Mouse (Mus musculus): ENCODE results near the gene Cbfa2t2. TPM values are rescaled to one million over a fixed set of nuclear protein-coding genes. Genes with fewer than 3 reads are reported as not detected.
"Not testable (repeated sequence)": the region's sequence is repeated elsewhere in the genome, so short reads cannot be mapped to it uniquely, and the experiment has no call there.

Cbfa2t2 gene
- total RNA-seq, 2 experiments from 2014 or later: 43.6 to 60.6 TPM

- no peak for DNase-seq (ENCODE audit: low spot score in 2 of 2)
Measured at GRCm38 (mm10) chr2:154465914-154466335, 29.6 kb downstream of the Cbfa2t2 start.

DNA sequence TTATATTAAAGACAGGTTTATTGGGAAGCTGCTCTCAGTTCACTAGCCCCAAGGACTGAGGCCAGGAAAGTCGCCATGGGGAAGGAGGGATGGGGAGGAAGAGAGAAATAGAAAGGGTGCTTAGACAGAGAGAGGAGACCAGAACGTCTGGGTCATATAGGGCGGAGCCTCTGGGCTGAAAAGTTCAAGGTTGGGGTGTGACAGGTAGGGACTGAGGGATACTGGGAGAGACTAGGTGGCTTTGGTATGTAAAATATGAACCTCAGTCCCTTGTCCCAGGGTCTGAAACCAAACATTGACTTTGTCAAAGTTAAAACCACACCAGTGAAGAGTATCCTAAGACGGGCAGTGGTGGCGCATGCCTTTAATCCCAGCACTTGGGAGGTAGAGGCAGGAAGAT lies 30.9 kb downstream of the Cbfa2t2 start:
- no peak for DNase-seq (ENCODE audit: low spot score in 2 of 2)

DNA sequence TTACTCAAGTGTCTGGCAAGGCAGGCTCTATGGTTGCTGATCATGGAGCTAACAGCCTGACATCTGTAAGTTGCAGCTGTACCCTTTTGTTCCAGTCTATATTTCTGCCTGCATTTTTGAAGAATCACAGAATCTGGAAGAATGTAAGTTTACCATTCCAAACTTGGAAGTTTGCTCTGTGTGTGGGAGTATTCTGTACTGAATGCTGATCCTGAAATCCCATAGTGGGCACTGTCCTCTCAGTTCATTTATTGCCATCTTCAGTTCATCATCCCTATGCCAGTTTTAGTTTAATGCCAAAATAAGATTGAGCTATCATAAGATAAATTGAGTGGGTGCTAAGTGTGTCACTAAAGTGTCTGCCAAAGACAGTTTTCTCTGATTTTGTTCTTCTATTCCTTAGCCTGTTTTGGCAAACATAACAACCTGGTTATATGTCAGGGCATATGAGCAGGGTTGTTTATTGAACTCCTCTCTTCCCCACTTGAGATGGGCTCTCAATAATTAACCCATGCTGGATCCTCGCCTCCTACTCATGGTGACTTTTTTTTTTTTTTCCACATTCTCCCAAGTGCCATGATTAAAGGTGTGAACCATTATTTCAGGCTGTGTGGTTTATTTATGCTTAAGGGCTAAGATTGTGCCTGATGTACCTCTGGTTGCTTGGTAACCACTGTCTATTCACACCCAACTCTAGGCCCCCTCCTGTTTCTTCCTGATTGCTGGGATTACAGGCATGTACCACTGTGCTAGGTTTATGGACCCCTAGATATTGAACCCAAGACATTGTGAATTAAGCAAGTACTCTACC lies 38.2 kb downstream of the Cbfa2t2 start:
- DNase-seq (ENCODE audit: low spot score in 2 of 2): no peak

- DNase-seq (ENCODE audit: low spot score in 2 of 2): no peak
Measured at GRCm38 (mm10) chr2:154475062-154475349, 38.7 kb downstream of the Cbfa2t2 start.

GRCm38 (mm10) chr2:154475861-154476260 lies 39.6 kb downstream of the Cbfa2t2 start:
- no peak for DNase-seq (ENCODE audit: low spot score in 2 of 2)

DNA sequence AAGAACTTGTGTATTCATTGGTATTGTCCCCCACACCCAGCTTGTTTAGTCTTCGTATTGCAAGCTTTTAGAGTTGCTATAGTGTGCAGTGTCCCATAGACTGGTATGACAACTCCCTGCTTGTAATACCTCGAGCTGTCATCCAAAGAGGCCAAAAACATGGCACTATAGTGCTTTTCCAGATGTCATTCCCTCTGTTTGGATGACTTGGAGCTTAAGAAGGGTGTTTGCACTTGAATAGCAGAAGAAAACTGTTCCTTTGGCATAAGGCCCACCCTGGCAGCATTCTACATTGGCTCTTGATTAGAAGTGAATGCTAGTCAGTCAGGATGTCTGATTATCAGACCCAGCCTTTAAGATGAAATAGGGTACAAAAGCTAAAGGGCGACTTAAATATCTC lies 40.7 kb downstream of the Cbfa2t2 start:
- peak; percentile 36 to 57 for DNase-seq (ENCODE audit: low spot score in 2 of 2)

GRCm38 (mm10) chr2:154491788-154492187 lies 55.5 kb downstream of the Cbfa2t2 start:
- DNase-seq (ENCODE audit: low spot score in 2 of 2): no peak

DNA sequence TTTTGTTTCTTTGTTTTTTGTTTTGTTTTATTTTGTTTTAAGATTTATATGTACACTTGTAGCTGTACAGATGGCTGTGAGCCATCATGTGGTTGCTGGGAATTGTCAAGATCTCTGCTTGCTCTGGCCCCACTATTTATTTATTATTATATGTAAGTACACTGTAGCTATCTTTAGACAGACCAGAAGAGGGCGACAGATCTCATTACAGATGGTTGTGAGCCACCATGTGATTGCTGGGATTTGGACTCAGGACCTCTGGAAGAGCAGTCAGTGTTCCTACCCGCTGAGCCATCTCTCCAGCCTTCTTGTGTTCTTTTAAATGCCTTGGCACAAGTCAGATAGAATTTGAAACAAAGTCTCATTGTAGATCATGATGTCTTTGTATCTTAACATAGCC lies 57.3 kb downstream of the Cbfa2t2 start:
- not testable (repeated sequence) for DNase-seq (ENCODE audit: low spot score in 2 of 2)

GRCm38 (mm10) chr2:154495021-154495420 lies 58.7 kb downstream of the Cbfa2t2 start:
- no peak for DNase-seq (ENCODE audit: low spot score in 2 of 2)

DNA sequence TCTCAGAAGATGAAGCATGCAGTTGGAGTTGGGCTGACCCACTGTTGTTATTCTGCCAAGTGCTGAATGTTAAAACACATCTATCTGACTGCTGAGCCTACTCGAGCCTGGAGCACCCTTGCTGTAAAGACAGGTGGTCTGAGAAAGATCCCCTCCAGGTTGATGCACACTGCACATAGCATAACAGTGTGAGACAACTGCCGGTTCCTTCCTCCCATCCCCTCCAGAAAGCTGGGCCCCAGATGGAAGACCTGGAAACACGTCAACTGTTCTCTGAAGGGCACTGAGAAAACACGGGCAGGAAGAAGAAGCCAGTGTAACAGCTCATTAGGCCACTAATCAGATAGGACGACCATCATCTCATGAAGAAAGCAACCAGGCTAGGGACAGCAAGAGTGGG lies 62.3 kb downstream of the Cbfa2t2 start:
- peak in 1 of 2 experiments; percentile 24 for DNase-seq (ENCODE audit: low spot score in 2 of 2)

- no peak for DNase-seq (ENCODE audit: low spot score in 2 of 2)
Measured at GRCm38 (mm10) chr2:154499717-154500247, 63.5 kb downstream of the Cbfa2t2 start.

GRCm38 (mm10) chr2:154500758-154501157 lies 64.5 kb downstream of the Cbfa2t2 start:
- DNase-seq (ENCODE audit: low spot score in 2 of 2): no peak

- no peak for DNase-seq (ENCODE audit: low spot score in 2 of 2)
Measured at GRCm38 (mm10) chr2:154507076-154507475, 70.8 kb downstream of the Cbfa2t2 start.

DNA sequence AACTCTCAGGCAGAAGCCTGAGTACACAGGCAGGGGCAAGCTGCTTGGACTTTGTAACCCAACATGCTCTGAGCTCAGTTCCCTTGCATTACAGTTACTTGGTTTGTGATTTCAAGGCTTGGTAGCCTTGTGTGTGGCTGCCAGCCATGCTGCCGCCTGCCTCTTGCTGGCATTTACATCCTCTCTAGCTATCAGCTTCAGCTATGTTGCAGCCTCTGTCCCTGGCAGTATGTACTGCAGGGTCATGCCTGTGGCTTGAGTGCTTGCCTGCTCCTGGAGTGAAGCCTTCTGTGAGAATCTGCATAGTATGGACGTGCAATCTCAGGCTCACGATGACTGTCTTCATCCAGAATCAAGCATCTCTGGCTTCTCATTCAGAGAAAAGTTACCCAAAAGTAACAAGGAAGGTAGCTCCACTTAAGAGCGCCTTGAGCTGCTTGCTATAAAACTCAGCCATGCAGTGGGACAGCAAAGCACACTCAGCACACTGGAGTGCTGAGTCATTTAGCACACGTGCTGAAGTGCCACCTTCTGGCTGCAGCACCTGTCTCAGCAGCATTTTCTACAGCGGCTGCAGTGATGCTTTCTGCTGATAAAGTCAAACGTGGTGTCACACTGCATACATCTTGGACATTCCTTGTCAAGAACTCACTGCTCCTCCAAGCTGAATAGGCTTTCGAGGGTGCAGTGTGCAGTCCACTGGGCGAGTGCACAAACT lies 71.4 kb downstream of the Cbfa2t2 start:
- DNase-seq (ENCODE audit: low spot score in 2 of 2): no peak

DNA sequence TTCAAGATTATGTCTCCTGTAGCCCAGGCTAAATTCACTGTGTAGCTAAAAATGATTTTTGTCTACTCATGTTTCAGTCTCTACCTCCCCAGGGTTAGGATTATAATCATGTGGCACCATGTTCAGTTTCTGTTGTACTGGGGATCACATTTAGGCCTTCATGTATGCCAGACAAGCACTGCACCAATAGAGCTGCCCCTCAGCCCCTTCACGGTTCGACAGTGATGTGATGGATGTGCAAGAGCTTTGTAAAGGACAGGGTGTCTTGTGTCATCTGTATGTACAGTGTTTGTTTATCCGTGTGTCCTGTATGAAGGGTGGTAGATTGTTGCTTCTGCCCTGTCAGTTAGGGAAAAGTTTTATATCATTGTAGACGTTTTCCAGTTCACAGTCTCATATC lies 72.2 kb downstream of the Cbfa2t2 start:
- no peak for DNase-seq (ENCODE audit: low spot score in 2 of 2)

DNA sequence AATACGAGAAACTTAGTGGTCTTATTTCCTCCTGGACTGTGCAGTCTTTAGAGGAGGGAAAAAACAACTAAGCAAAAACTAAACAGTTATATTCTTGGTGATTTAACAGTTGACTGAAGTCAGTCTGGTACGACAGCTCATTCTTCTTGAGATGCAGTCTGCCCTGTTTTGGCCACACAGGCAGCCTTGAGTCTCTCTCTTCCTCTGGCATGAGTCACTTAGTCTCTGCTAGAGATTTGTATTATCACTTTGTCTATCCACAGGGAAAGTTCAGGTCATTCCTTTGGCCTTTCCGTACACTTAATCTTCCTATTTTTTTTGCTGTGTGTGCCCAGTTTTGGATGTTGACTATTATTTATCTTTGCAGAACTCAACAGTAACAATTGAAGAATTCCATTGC lies 73.9 kb downstream of the Cbfa2t2 start:
- DNase-seq (ENCODE audit: low spot score in 2 of 2): no peak

- no peak for DNase-seq (ENCODE audit: low spot score in 2 of 2)
Measured at GRCm38 (mm10) chr2:154516944-154517343, 80.7 kb downstream of the Cbfa2t2 start.

GRCm38 (mm10) chr2:154517424-154517823 lies 81.1 kb downstream of the Cbfa2t2 start:
- DNase-seq (ENCODE audit: low spot score in 2 of 2): no peak

DNA sequence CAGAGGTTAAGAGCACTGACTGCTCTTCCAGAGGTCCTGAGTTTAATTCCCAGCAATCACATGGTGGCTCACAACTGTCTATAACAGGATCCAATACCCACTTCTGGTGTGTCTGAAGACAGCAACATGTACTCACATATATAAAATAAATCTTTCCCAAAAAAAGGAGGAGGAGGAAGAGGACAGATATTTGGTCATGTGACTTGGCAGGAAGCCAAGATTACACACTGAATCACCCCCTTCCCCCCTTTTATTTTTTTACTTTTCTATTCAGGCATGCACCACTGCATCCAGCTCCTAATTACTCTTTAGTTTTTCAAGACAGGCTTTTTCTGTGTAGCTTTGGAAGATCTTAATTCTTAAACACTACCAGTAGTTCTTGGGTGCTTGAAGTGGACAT lies 85.2 kb downstream of the Cbfa2t2 start:
- DNase-seq (ENCODE audit: low spot score in 2 of 2): no peak

GRCm38 (mm10) chr2:154522334-154522733 lies 86.1 kb downstream of the Cbfa2t2 start:
- no peak for DNase-seq (ENCODE audit: low spot score in 2 of 2)

DNA sequence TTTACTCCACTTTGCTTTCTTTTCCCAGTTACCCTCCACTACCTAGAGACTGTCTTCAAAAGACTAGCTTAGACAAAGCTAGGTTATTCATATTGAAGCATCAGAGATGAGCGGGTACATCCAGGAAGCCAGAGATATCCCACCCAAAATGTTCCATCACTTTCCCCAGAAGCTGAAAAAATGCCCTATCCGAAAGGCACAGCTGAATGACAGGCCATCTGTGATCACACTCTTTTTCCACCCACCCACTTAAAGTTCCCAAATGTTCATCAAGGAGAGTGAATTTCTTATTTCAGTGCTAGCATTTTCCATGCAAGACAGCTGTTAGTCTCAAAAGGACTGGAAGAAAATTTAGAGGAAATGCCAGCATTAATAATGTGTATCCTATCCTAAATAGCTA lies 89.0 kb downstream of the Cbfa2t2 start:
- no peak for DNase-seq (ENCODE audit: low spot score in 2 of 2)

DNA sequence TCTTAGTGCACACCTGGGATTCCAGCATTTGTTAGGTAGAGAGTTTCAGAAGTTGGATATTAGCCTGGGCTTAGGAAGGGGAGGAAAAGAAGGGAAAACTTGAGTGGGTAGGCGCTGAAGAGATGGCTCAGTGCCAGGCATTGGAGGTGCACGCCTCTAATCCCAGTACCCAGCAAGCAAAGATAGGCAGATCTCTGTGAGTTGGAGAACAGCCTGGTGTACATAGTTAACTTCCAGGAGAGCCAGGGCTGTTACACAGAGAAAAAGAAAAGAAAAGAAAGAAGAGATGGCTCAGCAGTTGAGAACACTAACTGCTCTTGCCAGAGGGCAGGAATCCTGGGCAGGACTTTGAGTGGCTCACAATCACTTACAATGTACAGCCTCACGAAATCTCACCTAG lies 90.2 kb downstream of the Cbfa2t2 start:
- DNase-seq (ENCODE audit: low spot score in 2 of 2): no peak

GRCm38 (mm10) chr2:154532888-154533287 lies 96.6 kb downstream of the Cbfa2t2 start:
- no peak for DNase-seq (ENCODE audit: low spot score in 2 of 2)

All from layer of hippocampus, postnatal 10 days (tissue).